Mouse (Mus musculus) erythroblast, adult 5-6 weeks (primary cell): ENCODE results near the gene Sln. TPM values are rescaled to one million over a fixed set of nuclear protein-coding genes. Genes with fewer than 3 reads are reported as not detected.

Experiments used
- ATAC-seq: replicated peaks from 2 replicates; pipeline ENCODE4 v1.8.0; 2016; ENCODE audit warnings: moderate number of reproducible peaks, mild to moderate bottlenecking, moderate TSS enrichment, inconsistent platforms; ENCODE audit not compliant: poor library complexity, low FRiP score, severe bottlenecking
- total RNA-seq, 2 experiments: library from RNA; stranded (forward) in 1 of 2; stranded (reverse) in 1 of 2; fragments of 150-400 nt in 1 of 2; fragments of 200-764, 138-1000 nt in 1 of 2; gene quantifications; 2 replicates each; pipeline versions ENCODE4 v1.2.3 to v1.2.4; 2015 to 2017; ENCODE audit warnings: low replicate concordance in 2 of 2

Sln gene
- total RNA-seq, 2 experiments from 2014 or later = not detected

DNA sequence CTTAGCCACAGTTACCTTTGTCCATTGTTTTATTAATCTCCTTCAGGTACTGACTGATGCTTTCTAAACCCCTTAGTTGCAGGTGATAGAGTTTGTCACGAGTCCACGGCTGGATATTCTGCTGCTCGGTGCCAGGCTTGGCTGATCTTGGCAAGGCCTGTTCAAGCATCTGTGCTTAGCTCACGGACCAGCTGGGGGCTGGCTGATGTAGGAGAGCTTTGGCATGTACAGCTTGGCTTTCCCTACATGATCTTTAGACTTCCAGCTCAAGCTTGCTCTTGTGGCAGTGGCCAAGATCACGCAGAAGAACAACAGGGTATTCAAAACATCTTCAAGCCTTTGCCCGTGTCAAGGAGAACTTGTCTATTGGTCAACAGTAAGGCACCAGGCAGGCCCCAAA is 49.9 kb downstream of the Sln start:
- ATAC-seq = no peak

DNA sequence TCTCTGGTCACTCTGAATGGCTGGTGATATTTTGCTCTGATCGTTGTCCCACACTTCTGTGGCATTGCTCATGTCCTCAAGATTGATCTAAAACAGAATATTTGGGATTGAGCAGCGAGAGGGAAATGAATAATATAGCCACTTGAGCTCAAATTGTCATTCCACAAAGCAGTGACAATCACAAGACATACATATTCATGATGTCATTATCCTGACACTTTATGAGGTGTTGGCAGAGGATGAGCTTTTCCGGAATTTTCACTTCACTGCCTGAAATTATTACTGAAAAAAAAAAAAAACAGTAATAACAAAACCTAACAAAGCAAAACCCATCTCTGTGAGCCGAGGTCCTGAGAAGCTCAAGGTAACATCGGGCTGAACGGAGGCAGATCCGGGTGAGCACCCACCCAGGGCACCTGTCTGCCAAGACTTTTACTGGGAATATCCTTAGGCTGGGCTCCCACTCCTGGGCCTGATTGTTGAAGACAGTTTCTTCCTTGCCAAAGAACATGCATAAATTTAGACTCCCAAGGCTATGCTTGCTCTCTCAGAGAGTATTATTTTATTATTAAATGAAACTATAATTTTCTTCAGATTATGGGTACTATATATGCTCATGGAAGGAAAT is 53.4 kb downstream of the Sln start:
- ATAC-seq = no peak

Other genes with a start within 250 kb of the Sln start
- 6.5 and 11.5 TPM in 2 replicates for gene Acat1, start 239.8 kb upstream of the Sln start, total RNA-seq (2015; ENCODE audit: low replicate concordance)
- gene Acat1, start 239.8 kb upstream of the Sln start, total RNA-seq (2017; ENCODE audit: low replicate concordance) = 13.8 and 17.9 TPM in 2 replicates
- 6.7 and 10.6 TPM in 2 replicates for gene Cul5, start 180.2 kb upstream of the Sln start, total RNA-seq (2015; ENCODE audit: low replicate concordance)
- gene Cul5, start 180.2 kb upstream of the Sln start, total RNA-seq (2017; ENCODE audit: low replicate concordance) = 12.1 and 25.7 TPM in 2 replicates
- gene Rab39, start 143.9 kb upstream of the Sln start, total RNA-seq (2015; ENCODE audit: low replicate concordance) = 1.3 TPM in 1 of 2 replicates, not detected in the other
- 0.77 TPM in 1 of 2 replicates, not detected in the other for gene Rab39, start 143.9 kb upstream of the Sln start, total RNA-seq (2017; ENCODE audit: low replicate concordance)
- not detected in 2 replicates for gene Slc35f2, start 78.6 kb upstream of the Sln start, total RNA-seq (2015; ENCODE audit: low replicate concordance)
- not detected in 2 replicates for gene Slc35f2, start 78.6 kb upstream of the Sln start, total RNA-seq (2017; ENCODE audit: low replicate concordance)
- gene Elmod1, start 125.1 kb downstream of the Sln start, total RNA-seq (2015; ENCODE audit: low replicate concordance) = not detected in 2 replicates
- gene Elmod1, start 125.1 kb downstream of the Sln start, total RNA-seq (2017; ENCODE audit: low replicate concordance) = 1.1 TPM in 1 of 2 replicates, not detected in the other
- not detected in 2 replicates for gene Tnfaip8l3, start 218.2 kb downstream of the Sln start, total RNA-seq (2015; ENCODE audit: low replicate concordance)
- not detected in 2 replicates for gene Tnfaip8l3, start 218.2 kb downstream of the Sln start, total RNA-seq (2017; ENCODE audit: low replicate concordance)